Mouse (Mus musculus) B cell, adult 2 months (primary cell): ENCODE results near the gene Map3k11.
A peak's percentile ranks its signal among the peaks of the same experiment; 100 is the strongest.
"Not testable (repeated sequence)": the region's sequence is repeated elsewhere in the genome, so short reads cannot be mapped to it uniquely, and the experiment has no call there.

Source experiments
- DNase-seq, 2 experiments: peaks; one replicate each; pipeline ENCODE4 v3.0.0; 2022

Map3k11 gene

DNA sequence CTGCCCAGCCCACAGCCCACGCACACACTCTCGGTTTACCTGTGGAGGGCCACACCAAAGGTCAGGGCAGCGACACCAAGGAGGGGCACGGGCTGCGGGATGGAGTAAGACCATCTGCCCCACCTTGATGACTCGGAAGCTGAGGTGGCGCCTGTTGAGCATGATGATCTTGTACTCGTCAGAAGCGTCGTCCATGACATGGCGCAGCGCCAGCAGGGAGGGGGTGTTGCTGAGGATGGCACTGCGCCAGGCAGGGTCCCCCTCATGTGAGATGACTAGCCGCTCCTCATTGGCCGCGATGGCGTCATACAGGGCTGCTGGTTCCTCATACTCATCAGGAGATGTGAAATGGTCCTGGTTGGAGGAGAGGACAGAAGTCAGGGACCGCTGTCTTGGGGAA is 22.2 kb upstream of the Map3k11 start:
- no peak for DNase-seq

DNA sequence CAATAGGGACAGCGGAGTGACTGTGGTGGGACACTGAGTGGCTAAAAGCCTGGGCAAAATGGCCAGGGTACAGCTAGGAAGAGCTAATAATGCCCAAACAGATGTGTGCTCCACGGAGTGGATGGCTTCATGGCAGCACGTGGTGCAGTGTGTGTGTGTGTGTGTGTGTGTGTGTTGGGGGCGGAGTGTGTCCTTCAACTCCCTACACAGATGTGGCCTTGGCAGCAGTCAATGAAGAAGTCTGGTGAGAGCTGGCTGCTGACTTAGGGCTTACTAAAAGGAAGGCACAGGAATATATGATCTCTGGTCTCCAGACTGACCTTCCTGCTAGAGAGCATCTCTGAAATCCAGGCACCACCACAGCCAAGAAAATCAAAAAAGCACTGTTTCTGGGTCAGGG is 20.2 kb upstream of the Map3k11 start:
- no peak for DNase-seq

DNA sequence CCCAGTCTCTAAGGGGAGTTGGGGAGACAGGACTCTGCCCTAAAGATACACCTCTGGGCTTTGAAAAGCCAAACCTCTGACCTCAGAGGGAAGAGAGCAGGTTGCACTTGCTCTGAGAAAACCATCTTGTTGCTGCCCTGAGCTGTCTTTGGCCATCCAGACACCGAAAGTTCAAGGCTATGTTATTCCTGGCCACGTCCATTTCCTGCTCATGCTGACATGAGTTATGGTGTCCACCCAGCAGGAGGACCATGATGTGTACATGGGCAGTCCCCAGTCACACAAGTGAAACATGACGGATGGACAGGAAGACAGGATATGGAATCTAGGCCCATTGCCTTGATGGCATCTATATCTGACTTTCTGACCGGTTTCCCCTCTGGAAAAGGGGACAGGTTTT is 8.1 kb upstream of the Map3k11 start:
- DNase-seq: no peak

DNA sequence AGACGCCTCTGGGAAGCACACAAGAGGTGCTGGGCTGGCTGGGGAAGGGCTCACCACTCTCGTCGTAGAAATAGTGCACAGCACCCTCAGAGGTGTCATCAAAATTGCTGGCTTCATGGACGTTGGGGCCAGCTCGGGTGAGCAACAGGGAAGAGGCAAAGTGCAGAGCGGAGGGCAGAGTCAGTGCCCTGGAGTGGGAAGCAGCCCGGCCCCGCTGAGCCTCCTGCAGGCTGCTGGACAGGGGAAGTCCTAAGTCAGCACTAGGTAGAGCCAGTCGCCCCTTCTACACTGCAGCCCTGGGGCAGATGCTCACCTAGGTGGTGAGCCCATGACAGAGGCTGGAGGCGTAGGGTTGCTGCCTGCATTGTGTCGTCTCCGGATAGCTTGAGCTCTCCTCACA is 4.3 kb upstream of the Map3k11 start:
- no peak for DNase-seq

DNA sequence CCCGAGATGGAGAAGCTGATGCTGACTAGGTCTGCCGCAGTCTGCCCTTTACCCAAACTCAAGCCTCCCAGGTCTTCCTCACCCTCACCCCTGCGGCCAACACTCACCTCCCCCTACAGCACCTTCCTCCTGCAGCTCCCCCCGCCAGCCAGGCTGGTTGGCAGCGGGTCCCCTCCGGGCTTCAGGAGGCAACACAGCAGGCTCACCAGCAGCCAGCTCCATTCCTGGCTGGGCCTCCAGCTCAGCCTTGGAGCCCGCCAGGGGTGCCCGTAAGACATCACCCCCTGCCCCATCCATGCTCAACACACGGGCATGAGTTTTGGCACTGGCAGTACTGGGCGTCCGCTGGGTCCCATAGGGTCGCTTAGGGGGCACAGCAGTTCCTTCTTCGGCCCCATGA is 3.6 kb upstream of the Map3k11 start:
- no peak for DNase-seq

DNA sequence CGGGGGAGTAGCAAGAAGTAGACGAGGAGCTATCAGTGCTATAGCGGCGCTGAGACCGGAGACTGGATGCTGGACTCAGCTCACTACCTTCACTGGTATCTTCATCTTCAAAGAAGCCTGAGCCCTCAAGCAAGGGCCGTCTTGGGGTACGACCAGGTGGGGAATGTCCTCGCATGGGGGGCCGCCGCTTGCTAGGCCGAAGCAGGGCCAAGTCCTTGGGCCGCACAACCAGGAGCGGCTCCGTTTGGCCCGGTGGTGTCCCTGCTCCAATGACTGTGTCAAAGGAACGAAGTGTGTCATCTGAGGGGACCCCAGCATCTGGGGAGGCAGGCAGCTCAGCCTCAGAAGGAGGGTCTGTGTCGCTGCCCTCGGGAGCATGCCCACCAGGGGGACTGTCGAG is 3.1 kb upstream of the Map3k11 start:
- DNase-seq: no peak

DNA sequence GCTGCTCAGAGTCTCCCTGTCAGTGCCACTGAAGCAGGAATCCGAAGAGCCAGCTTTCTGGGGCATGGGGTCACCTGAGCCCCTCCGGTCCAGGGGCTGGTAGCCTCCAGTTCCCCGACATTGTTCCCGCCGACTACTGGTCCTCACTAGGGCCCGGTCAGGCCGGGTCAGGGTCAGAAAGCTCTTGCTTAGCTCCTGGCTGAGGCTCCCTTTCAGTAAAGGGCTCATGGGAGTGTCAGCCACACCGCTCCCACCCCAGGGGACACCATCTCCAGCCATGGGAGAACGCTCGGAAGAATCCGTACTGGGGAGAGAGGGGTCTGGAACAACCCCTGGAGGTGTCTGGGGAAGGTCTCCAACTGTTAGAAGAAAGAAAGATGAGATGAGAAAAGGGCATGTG is 2.7 kb upstream of the Map3k11 start:
- no peak for DNase-seq

GRCm38 (mm10) chr19:5686437-5686836 is 2.1 kb upstream of the Map3k11 start:
- no peak for DNase-seq

GRCm38 (mm10) chr19:5686954-5687353 is 1.6 kb upstream of the Map3k11 start:
- not testable (repeated sequence) for DNase-seq

DNA sequence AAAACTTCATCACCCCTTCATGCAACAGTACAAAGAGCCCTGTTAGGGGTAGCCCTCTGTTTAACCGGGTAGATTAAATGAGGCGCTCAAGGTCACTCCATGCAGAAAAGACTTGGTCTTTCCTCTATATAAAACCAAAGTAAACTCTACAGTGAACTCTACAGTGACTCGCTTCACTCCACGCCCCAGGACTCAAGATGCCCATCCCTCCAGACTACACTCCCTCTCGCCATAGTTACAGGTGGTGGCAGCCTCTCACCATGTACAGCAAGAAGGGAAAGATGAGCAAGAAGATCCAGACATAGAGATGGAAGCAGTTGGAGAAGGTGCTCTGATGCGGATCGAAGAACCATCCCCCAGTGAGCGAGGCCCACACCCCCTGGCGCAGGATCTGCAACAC is 804 bp upstream of the Map3k11 start:
- DNase-seq: peak in 1 of 2 experiments; percentile 8

GRCm38 (mm10) chr19:5689088-5689428 is 516 bp downstream of the Map3k11 start:
- DNase-seq: no peak

- peak; percentile 73 to 76 for DNase-seq
Measured at GRCm38 (mm10) chr19:5689565-5690342, 1.2 kb downstream of the Map3k11 start.

GRCm38 (mm10) chr19:5690343-5690735 is 1.8 kb downstream of the Map3k11 start:
- no peak for DNase-seq

DNA sequence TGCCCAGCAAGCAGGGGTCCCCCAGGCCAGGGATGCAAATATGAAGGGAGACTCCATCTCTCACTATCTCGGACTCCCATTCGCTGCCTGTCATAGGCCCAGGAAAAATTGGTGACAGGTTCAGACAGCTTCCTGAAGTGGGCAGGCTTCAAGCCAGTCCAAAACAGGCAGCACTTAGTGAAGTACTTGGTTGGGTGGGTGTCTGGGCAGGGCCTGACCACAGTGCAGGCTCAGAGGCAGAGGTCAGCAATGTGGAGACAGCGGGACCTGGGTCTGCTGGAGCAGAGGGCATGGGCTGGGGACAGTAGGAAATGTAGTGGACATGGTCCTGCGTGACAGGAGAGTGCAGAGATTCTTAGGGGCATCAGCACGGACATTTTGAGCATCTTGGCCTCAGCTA is 3.1 kb downstream of the Map3k11 start:
- DNase-seq: no peak

DNA sequence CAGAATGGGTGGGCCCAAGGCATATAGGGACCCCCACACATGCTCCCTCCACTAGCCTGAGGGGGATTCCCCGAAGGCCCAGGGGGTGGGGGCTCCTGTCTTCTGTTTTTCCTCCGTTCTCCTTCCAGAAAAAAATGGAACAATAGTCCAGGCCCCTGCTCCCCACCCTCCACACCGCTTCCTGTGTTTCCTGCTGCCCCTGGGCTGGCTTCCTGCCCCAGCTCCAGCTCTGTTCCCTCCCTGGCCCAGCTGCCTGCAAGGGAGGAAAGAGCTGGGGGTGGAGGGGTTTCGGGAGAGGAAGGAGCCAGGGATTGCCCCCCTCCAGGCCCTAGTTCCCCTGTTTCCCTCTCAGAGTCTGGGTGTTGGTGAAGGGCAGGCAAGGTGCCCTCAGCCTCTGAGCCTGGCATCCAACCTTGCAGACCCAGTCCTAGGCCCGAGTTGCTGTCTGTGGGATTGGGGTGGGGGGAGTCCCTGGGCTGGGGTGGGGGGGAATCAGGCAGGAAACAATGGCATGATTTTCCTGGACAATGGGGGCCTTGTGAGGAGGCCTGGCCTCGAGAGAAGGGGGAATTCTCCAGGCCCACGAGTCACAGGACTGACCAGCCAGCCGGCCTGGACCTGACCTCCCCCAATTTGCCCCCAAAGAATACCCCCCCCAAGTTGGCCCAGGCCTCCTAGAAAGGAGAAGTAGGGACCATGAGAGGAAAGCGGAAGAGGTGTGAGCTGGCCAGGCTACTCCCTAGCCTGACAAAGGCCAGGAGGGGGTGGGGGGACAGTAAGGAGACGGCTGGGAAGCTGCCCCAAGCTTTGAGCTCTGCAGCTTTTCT is 3.8 kb downstream of the Map3k11 start:
- no peak for DNase-seq

DNA sequence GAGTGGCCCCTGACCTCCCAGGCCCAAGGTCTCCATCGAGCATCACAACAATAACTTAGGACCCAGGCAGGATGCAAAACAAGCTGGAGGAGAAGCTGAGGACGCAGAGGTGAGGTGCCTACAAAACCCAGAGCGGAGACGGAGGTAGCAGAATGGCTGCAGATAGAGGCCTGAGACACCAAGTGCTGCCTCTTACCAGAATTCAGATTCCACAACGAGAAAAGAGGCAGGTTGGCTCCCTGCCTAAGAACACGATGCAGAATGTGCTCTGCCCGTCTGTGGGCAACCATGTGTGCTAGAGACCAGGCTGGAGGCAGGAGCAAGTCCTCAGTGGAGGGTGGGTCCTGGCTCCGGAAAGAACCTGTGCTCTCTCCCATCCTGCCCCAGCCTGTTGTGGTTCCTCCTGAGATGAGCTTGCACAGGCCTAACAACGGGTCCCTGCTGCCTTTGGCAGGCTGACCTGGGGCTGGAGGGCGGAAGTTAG is 4.4 kb downstream of the Map3k11 start:
- DNase-seq: no peak

GRCm38 (mm10) chr19:5693801-5694200 is 5.3 kb downstream of the Map3k11 start:
- DNase-seq: no peak

GRCm38 (mm10) chr19:5695849-5696462 is 7.4 kb downstream of the Map3k11 start:
- DNase-seq: no peak

DNA sequence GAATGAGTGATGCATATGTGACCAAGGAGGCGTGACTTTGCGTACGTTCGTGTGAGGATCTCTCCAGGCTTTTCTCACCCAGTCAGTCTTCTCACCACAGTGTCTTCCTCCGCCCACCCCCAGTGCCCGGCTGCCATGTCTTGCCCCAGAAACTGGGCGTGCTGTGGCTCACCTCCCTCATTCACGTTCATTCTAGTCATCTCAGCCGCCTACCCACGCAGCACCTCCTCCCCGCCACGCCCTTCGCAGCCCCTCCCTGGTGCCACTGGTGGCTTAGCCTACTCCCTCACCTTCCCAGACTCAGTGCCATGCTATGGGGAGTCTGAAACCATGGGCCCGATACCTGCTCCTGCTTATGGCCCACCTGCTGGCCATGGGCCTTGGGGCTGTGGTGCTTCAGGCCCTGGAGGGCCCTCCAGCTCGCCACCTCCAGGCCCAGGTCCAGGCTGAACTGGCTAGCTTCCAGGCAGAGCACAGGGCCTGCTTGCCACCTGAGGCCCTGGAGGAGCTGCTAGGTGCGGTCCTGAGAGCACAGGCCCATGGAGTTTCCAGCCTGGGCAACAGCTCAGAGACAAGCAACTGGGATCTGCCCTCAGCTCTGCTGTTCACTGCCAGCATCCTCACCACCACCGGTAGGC is 15.7 kb downstream of the Map3k11 start, which contains the start of gene Kcnk7:
Gene Kcnk7, plus strand, starts transcription at position 205 of the 638 bp plus-strand sequence.
- DNase-seq: no peak

DNA sequence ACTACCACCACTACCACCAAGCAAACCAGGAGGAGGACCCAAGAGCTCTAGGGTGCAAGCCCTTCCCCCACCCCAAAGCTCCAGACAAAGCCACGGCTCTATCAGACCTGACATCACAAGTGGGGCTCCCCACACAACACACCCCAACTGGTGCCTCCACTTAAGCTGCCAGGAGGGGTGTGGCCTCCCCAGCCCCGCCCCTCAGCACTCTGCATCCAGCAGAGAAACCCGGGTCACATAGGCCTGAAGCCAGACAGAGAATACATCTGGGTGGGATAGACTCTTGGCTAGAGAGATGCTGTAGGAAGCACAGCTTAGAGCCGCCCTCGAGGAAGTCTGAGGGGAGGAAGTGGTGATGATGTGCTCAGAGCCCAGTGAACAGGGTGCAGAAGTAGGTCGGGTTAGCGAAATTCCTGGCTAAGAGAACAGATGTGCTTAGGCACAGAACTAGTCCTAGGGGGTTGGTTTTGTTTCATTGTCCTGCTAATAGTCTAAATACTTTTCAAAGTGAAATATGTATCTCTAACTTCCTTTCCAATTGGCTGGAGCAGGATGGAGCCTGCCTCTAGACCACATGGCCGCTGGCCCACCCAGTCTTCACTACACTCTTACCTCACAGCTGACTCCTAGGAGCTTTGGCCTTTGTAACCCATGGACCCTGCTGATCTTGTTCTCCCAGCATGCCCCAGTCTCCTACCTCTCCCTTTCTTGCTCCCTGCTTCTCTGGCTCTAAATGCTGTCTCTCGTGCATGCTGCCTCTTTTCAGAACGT is 16.4 kb downstream of the Map3k11 start:
- peak in 1 of 2 experiments; percentile 15 for DNase-seq

DNA sequence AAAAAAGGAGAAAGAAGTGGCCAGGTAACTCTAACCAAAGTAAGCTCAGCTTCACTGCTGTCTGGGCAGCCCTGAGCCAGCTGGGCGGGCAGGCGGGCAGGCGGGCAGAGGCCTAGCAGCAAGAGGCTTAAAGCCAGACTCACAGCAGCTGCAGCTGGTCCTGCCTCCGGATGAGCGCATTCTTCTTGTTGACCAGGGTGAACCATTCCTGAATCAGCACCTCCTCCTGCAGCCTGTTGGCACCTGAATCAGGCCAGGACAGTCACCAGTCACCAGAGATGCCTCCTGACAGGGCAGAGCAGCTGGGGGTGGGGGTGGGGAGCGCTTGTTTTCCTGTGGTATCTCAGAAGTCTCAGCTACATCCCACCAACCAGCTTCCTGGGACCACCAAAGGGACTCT is 21.5 kb downstream of the Map3k11 start:
- DNase-seq: no peak

DNA sequence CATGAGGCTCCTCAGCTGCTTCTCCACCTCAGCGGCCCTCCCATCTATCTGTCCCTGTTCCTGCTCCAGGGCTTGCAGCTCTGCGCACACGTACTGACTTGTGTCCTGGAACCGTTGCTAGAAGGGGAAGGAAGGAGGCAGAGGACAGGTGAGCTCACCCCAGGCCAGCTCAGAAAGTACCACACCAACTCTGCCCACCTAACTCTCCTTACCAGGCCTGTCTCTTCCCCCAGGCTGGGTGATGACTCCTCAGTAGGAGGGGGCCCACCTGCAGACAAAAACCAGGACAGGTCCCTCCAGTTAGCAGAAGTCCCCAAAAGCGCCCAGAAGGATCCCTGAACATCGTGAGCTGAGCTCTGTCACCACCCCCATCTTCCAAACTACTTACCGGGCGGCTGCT is 22.0 kb downstream of the Map3k11 start:
- DNase-seq: no peak
